Mouse (Mus musculus) cerebellum, postnatal 36 days (tissue): ENCODE measurements at regions not wholly inside any gene's neighbourhood (a gene's known extent, or its start where the extent isn't known, plus 50 kb on each side); places are given as distances from the start of the nearest gene placed in this dataset.
A peak's percentile ranks its signal among the peaks of the same experiment; 100 is the strongest.

ENCODE experiments used
- DNase-seq, 2 experiments: peaks; one replicate each; pipeline ENCODE4 v3.0.0; 2021 to 2022; ENCODE audit warnings: mixed read lengths in 2 of 2

- no peak for DNase-seq
Measured at GRCm38 (mm10) chr3:144323524-144323923, 118.5 kb upstream of the Lmo4 start.

DNA sequence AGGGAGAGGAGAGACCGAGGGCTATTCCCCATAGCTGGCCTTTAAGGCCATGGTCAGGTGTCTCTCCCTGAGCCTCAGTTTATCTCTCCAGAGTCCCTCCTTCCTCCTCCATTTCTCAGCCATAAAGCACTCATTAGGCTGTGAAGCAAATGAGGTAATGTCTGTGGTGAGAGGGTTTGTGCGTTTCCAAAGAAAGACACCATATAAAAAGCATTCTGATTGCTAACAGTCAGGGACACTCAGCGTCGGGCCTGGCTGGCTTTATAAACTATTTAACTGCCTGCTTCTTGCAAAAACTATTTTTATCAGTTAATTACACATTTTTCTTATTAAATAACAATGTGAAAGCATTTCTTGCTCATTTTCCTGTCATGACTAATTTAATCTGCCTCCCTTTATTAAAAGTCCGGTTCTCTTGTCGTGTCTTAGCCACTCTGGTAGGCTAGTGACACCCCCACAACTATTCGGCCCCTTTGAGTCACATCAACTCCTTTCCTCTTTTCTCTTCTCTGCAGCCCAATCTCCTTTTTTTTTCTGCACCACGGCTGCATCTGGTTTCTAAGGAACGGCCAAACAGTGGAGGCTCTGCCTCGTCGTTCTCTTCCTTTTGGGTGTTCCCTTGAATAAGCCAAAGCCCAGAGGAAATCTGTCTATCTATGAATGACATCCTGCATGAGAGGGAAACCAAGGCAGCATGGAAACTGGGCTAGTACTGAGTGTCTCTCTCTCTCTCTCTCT lies 114.6 kb upstream of the Lmo4 start:
- DNase-seq = no peak

DNA sequence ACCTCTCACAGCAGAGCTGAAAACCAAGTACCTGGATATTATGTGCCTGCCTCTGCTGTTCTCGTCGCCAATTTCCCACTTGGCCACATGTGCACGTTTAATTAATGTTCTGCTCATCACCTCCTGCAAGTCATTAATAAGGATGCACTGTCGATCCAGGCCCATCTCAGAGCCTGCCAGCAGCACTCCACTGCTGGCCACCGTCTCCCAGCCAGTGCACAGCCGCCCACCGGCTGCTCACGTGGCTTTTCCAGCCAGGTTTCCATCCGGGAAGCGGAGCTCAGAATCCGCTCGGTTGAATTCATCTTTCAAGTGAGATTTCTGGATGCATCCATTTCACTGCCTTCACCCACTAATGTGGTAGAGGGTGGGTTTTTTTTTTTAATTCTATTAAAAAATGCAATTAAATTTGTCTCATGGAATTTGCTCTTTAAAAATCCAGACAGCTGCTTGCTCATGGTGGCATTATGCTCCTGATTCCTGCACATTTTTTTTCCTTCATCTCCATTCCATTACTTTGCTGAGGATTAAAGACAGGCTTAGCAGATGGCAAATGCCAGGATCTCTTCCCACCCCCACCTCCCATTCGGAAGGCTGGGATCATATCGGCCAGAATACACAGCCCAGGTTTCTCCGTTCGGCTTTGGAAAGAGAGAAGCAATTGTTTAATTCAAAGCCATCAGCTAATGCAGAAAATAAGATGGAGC lies 113.9 kb upstream of the Lmo4 start:
- DNase-seq = peak; percentile 7 to 8

GRCm38 (mm10) chr3:144310748-144311147 lies 105.7 kb upstream of the Lmo4 start:
- DNase-seq = no peak

DNA sequence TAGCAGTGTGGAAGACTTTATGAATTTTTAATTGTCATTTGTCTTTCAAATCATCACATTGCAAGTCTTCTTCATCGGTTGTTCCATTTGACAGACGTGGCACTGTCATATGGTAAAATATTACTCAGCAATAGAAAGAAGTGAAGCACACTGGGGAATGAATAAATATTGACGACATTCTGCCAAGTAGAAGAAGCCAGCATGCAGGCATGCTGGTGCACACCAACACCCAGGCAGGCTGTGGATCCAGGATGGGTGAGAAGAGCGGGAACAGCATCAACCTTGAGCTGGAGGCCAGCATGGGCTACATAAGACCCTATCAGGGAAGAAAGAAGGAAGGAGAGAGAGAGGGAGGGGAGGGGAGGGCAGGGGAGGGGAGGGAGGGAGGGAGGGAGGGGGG lies 103.6 kb upstream of the Lmo4 start:
- DNase-seq = no peak

DNA sequence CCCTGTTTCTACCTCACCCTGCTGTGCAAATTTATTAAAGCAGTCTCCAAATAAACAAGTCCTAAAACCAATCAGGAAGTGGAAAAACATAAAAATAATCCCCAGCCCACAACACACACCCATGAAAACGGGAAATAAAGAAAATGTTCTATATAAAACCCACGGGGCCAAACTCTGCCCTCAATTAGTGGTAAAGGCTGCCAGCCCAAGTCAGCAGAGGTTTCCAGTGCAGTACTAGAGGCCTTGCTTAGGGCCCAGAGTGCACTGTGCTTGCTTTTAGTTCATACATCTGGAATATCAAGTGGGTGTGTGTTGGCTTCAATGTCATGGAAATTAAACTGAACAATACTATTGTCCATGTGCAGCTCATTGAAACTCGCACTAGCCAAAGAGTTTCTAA lies 102.5 kb upstream of the Lmo4 start:
- DNase-seq = no peak

- no peak for DNase-seq
Measured at GRCm38 (mm10) chr3:144305456-144305855, 100.4 kb upstream of the Lmo4 start.

DNA sequence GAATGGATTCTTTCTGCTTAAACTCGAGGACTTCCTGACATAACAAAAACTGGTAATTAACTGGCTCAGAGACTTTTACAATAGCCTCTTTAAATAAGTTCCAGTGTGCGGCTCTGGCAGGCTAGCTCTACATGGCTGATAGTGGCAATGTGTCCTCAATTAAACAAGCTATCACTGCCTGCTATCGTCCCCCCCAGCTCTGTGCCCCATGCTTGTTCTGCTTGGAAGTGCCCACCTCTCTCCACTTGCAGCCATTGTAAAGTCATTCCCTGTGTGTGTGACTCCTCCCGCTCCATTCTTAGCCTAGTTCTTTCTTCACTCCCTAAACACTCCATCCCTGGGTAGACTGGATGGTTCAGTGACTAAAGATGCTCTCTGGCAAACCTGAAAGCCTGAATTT lies 99.9 kb upstream of the Lmo4 start:
- DNase-seq = no peak

- no peak for DNase-seq
Measured at GRCm38 (mm10) chr3:144302626-144303025, 97.6 kb upstream of the Lmo4 start.

DNA sequence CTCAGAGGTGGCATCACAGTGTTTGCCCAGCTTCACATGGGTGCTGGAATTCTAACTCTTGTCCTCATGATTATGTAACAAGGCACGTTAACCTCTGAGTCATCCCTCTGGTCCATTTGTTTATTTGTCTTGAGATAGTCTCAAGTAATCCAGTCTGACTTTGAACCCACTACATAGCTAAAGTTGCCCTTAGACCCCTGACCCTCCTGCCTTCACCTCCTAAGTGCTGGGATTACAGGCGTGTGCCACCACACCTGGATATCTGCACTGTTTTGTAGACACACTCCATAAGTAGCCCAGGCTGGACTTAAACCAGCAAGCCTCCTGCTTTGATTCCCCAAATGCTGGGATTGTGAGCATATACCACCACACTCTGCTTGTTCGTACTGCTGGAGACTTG lies 96.0 kb upstream of the Lmo4 start:
- DNase-seq = no peak

GRCm38 (mm10) chr3:144299239-144299638 lies 94.2 kb upstream of the Lmo4 start:
- DNase-seq = no peak

GRCm38 (mm10) chr3:144289489-144289888 lies 84.5 kb upstream of the Lmo4 start:
- DNase-seq = no peak

DNA sequence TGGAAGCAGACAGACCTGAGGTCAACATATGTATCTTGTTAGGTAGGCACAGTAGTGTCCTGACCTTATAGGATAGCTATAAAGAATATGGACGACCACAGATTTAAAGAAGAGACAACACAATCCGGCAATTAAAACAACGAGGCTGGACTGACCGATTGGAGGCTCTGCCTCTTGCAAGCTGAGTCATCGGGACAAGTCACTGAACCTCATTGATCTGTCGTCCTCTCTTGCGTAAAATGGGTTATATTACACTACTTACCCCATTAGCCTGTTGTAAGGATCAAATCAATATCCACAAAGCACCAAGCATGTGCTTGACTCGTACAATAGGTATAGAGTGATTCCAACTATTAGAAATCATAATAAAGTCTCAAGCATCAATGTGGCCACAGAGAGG lies 81.1 kb upstream of the Lmo4 start:
- no peak for DNase-seq

DNA sequence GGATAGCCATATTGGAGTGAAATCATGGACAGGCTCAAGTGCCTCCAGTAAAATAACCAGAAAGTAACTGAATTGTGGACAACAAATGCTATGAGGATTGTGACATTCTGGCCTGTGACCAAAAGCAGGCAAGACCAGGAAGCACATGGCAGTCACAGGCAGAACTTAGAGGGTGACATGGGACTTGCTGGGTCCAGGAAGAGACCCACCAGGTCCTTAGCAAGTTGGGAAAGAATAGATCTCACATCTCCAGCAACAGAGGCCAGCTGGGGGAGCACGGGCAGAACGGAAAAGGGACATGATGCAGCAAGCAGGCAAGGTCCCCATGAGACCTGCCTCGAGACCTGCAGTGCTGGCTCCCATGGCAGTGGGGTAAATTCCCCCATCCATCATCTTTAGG lies 79.3 kb upstream of the Lmo4 start:
- no peak for DNase-seq

- DNase-seq = no peak
Measured at GRCm38 (mm10) chr3:144273115-144273514, 68.1 kb upstream of the Lmo4 start.

GRCm38 (mm10) chr3:144270206-144270605 lies 65.2 kb upstream of the Lmo4 start:
- DNase-seq = no peak

GRCm38 (mm10) chr3:144264554-144264953 lies 59.5 kb upstream of the Lmo4 start:
- DNase-seq = no peak

GRCm38 (mm10) chr3:144260886-144261285 lies 55.9 kb upstream of the Lmo4 start:
- no peak for DNase-seq

DNA sequence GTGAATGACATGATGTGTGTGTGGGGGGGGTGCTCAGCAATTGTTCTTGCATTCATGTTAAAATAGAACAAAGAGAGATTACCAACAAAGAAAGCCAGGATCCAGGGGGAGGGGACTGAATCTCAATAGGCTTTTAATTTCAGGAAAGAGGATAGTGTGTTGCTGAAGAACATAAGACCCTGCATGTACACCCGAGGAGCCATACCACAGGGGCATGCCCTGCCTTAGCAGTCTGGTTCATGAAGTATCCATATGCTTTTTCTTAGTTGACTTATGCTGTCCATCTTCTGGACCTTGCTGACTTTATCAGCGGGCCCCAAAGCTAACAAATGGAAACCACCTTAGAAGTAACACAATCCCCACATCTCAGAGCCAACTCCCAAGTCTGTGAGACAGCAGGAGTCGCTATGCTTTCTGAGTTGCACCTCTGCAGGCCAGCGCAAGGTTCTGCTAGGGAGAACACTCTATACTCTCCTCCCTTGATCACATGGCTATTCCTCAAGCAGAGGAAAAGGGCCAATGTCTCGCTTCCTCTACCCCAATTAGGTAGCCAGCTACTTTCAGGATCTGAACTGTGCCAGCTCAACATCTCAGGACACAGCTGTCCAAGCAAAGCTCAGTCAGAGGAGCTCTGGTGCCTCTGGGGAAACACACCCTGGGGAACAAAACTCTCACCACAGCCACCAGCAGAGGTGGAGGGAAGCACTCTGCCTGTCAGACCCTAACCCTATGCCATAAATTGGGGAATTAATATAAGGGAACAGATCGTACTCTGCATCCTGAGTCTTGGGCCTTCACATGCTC lies 52.9 kb upstream of the Lmo4 start:
- no peak for DNase-seq

- no peak for DNase-seq
Measured at GRCm38 (mm10) chr3:144257196-144257595, 52.2 kb upstream of the Lmo4 start.

GRCm38 (mm10) chr3:144255596-144256550 lies 50.9 kb upstream of the Lmo4 start:
- no peak for DNase-seq
